Mouse (Mus musculus) hindbrain, embryonic 14.5 days (tissue): Measurements from ENCODE around the gene Hcn2. TPM values are rescaled to one million over a fixed set of nuclear protein-coding genes. Genes with fewer than 3 reads are reported as not detected.

Experiments
- ATAC-seq: fragments of 200-750 bp; cut with Nextera tagmentation; 2 replicates; pipeline ENCODE4 v1.8.0; 2017; ENCODE audit warnings: moderate number of reproducible peaks, mild to moderate bottlenecking, moderate TSS enrichment, moderate library complexity; ENCODE audit not compliant: low FRiP score
- DNase-seq: peaks from one replicate; pipeline ENCODE4 v3.0.0-alpha.2; 2015; ENCODE audit warnings: low spot score
- H3K27ac ChIP-seq: fragments of 300-500 bp; sonication (generic); 2 replicates; pipeline ENCODE4 v1.5.1; 2014; ENCODE audit warnings: mild to moderate bottlenecking, moderate library complexity
- H3K27me3 ChIP-seq: fragments of 300-500 bp; sonication (generic); 2 replicates; pipeline ENCODE4 v1.6.1; 2014; ENCODE audit warnings: mild to moderate bottlenecking, low read length, mixed read lengths; ENCODE audit not compliant: control insufficient read depth, insufficient read depth
- H3K36me3 ChIP-seq: fragments of 300-500 bp; sonication (generic); replicated peaks from 2 replicates; pipeline ENCODE4 v1.6.1; 2014; ENCODE audit not compliant: control insufficient read depth, insufficient read depth
- H3K4me1 ChIP-seq: fragments of 300-500 bp; sonication (generic); replicated peaks from 2 replicates; pipeline ENCODE4 v1.6.1; 2014; ENCODE audit warnings: antibody characterized with exemption, low read length, mixed read lengths; ENCODE audit not compliant: control insufficient read depth, insufficient read depth
- H3K4me2 ChIP-seq: fragments of 300-500 bp; sonication (generic); replicated peaks from 2 replicates; pipeline ENCODE4 v1.6.1; 2014; ENCODE audit warnings: mild to moderate bottlenecking, moderate library complexity
- H3K4me3 ChIP-seq: fragments of 300-500 bp; sonication (generic); replicated peaks from 2 replicates; pipeline ENCODE4 v1.5.1; 2014; ENCODE audit warnings: mild to moderate bottlenecking, low read length
- H3K9ac ChIP-seq: fragments of 300-500 bp; sonication (generic); 2 replicates; pipeline ENCODE4 v1.6.1; 2014
- H3K9me3 ChIP-seq: fragments of 300-500 bp; sonication (generic); 2 replicates; pipeline ENCODE4 v1.6.1; 2016; ENCODE audit warnings: low read length; ENCODE audit not compliant: control insufficient read depth
- WGBS: fragments of 180-500 bp; shearing (Covaris S2); extraction: QIAGEN DNeasy Blood & Tissue Kit; methylation state at CpG from one replicate; pipeline ENCODE4 v1.1.7; 2014; 5-methylcytosine and 5-hydroxymethylcytosine counted together
- polyA plus RNA-seq: library from polyadenylated mRNA; unstranded; fragments of >200 nt; fragmentation: Nextera tagmentation; extraction: Ambion mirVana; gene quantifications from 2 replicates; pipeline ENCODE4 v1.2.1, GENCODE M21; 2014

Hcn2 gene
- polyA plus RNA-seq, 1 experiment from 2014 or later: 2.9 TPM

DNA sequence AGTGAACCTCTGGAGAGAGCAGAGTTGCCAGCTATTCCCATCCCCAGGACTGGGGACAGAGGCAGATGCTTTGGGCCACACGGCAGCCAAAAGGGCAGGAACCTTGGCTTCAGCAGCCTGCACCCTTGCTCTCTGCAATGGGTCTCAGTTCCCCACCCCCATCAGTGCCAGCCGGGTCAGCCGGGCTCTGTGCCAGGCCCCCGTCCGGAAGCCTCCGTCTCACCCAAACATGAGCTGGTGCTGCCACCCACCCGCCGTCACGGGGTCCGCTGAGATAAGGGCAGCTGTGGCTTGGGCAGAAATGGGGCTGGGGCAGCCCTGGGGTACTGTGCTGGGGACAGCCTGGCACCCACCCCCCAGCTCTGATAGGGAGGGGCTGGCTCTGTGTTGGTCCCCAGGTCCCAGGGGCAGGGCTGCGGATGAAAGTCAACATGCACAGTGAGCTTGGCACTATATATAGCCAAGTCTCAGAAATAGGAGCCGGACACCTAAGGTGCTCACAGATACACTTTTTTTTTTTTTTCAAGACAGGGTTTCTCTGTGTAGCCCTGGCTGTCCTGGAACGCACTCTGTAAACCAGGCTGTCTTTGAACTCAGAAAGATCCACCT lies 13.0 kb downstream of the Hcn2 start:
- Histone ChIP-seq H3K4me2 (no peak overlapping the region), H3K4me1 (no peaks in the 10 kb centered on the region), H3K9ac (no peak overlapping the region), H3K4me3 (no peak overlapping the region), H3K36me3 (peaks cover 21% of the 10 kb centered on the region; the same call in 1 of the 2 replicates), H3K9me3 (0 out of 2 replicates have a peak, but pooled peaks cover 3% of the 10 kb centered on the region), H3K27ac (no peak overlapping the region), H3K27me3 (no peaks in the 10 kb centered on the region)
- WGBS: 80% methylated on average over 13 of the region's 13 CpGs
- DNase-seq (no peak), ATAC-seq (no peak; the same call in 1 of the 2 replicates)

DNA sequence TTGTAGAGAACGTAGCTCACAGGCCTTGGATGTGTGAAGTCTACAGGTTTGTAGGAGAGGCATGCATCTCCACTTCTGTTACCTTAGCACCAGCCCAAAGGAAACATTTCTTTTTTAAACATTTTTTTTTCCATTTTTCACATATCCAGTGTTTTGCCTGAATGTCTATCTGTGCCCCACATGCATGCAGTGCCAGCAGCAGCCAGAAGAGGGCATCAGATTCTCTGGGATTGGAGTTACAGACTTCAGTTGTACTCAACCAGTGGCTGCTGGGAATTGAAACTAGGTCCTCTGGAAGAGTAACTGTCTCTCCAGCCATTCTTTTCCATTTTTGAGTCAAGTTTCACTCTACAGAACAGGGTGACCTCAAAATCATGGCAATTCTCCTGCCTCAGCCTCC lies 16.1 kb downstream of the Hcn2 start:
- Histone ChIP-seq H3K27me3 (0 out of 2 replicates have a peak, but pooled peaks cover 4% of the 10 kb centered on the region), H3K36me3 (peaks cover 49% of the 10 kb centered on the region), H3K27ac (no peak overlapping the region), H3K9me3 (peaks cover 18% of the 10 kb centered on the region), H3K4me1 (no peaks in the 10 kb centered on the region), H3K4me2 (no peak overlapping the region), H3K9ac (no peak overlapping the region), H3K4me3 (no peak overlapping the region)
- 100% methylated on average over 1 of the region's 1 CpGs for WGBS
- DNase-seq (no peak), ATAC-seq (no peak)

DNA sequence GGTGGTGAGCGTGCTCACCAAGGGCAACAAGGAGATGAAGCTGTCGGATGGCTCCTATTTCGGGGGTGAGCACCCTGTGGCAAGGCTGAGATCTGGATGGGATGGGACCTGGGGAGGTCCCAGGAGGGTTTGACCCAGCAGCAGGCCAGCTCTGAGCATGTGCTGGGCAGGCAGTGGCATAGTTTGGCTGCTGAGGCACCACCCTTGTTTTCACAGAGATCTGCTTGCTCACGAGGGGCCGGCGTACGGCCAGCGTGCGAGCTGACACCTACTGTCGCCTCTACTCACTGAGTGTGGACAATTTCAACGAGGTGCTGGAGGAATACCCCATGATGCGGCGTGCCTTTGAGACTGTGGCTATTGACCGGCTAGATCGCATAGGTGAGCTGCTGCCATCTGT lies 17.4 kb downstream of the Hcn2 start:
- 0 out of 2 replicates have a peak, but pooled peaks cover 4% of the 10 kb centered on the region for H3K27me3 ChIP-seq
- H3K27ac ChIP-seq: no peak overlapping the region
- H3K36me3 ChIP-seq: peaks cover 60% of the 10 kb centered on the region
- 95% methylated on average over 15 of the region's 15 CpGs for WGBS
- no peak overlapping the region for H3K9ac ChIP-seq
- peaks cover 31% of the 10 kb centered on the region for H3K9me3 ChIP-seq
- no peak for DNase-seq
- H3K4me2 ChIP-seq: no peak overlapping the region
- no peak for ATAC-seq
- H3K4me3 ChIP-seq: no peak overlapping the region
- H3K4me1 ChIP-seq: no peaks in the 10 kb centered on the region

DNA sequence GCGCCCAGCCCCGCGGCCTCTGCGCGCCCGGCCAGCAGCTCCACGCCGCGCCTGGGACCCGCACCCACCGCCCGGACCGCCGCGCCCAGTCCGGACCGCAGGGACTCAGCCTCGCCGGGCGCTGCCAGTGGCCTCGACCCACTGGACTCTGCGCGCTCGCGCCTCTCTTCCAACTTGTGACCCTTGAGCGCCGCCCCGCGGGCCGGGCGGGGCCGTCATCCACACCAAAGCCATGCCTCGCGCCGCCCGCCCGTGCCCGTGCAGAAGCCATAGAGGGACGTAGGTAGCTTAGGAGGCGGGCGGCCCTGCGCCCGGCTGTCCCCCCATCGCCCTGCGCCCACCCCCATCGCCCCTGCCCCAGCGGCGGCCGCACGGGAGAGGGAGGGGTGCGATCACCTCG lies 18.9 kb downstream of the Hcn2 start:
- no peak for DNase-seq
- H3K36me3 ChIP-seq: peaks cover 72% of the 10 kb centered on the region
- H3K27me3 ChIP-seq: 0 out of 2 replicates have a peak, but pooled peaks cover 4% of the 10 kb centered on the region
- H3K9me3 ChIP-seq: peaks cover 45% of the 10 kb centered on the region
- no peaks in the 10 kb centered on the region for H3K4me1 ChIP-seq
- H3K4me3 ChIP-seq: no peak overlapping the region
- H3K27ac ChIP-seq: no peak overlapping the region
- 35% methylated on average over 40 of the region's 52 CpGs for WGBS
- no peak overlapping the region for H3K9ac ChIP-seq
- H3K4me2 ChIP-seq: no peak overlapping the region
- no peak for ATAC-seq

DNA sequence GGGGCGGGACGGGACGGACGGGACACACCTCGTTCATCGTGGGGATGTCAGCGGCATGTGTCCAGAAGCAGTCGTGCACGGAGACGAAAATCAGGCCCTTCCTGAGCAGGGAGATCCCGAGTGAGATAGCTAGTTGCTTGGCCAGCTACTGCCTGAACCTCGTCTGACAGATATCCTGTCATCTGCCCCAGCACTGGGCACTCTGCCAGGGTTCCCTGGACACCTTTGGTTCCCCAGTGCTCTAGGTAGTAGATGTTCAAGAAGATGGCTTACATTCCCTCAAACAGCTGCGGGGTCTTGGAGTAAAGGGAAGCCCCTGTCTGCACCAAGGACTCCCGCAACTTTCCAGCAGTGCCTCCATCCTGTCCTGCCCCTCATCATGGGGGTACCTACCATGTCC lies 20.3 kb downstream of the Hcn2 start:
- 0 out of 2 replicates have a peak, but pooled peaks cover 4% of the 10 kb centered on the region for H3K27me3 ChIP-seq
- H3K4me3 ChIP-seq: no peak overlapping the region
- no peak overlapping the region for H3K4me2 ChIP-seq
- H3K36me3 ChIP-seq: peaks cover 85% of the 10 kb centered on the region
- peaks cover 53% of the 10 kb centered on the region for H3K9me3 ChIP-seq
- no peak overlapping the region for H3K27ac ChIP-seq
- ATAC-seq (no peak), DNase-seq (no peak)
- 85% methylated on average over 14 of the region's 14 CpGs for WGBS
- H3K4me1 ChIP-seq: no peaks in the 10 kb centered on the region
- H3K9ac ChIP-seq: no peak overlapping the region

DNA sequence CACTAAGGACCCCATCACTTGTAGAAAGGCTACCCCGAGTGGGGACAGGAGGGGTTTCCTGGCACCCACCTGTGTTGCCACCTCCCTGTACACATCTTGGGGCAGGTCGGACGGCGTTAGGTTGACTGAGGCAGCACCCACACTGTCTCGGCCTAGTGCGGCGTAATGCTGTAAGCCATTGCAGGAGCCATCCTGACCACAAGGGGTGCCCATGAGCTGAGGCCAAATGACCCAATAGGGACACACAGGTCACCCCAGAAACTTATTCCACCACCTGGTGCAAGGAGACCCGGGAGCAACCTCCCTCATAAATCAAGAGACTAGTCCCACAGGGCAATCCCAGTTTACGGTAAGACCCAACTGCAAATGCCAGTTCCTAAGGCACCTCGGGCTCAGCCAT lies 21.8 kb downstream of the Hcn2 start:
- no peak overlapping the region for H3K9ac ChIP-seq
- DNase-seq: no peak
- no peak overlapping the region for H3K4me2 ChIP-seq
- no peak for ATAC-seq
- 0 out of 2 replicates have a peak, but pooled peaks cover 4% of the 10 kb centered on the region for H3K27me3 ChIP-seq
- peaks cover 53% of the 10 kb centered on the region for H3K9me3 ChIP-seq
- peaks cover 96% of the 10 kb centered on the region for H3K36me3 ChIP-seq
- H3K4me1 ChIP-seq: no peaks in the 10 kb centered on the region
- 85% methylated on average over 10 of the region's 10 CpGs for WGBS
- H3K27ac ChIP-seq: no peak overlapping the region
- H3K4me3 ChIP-seq: no peak overlapping the region

DNA sequence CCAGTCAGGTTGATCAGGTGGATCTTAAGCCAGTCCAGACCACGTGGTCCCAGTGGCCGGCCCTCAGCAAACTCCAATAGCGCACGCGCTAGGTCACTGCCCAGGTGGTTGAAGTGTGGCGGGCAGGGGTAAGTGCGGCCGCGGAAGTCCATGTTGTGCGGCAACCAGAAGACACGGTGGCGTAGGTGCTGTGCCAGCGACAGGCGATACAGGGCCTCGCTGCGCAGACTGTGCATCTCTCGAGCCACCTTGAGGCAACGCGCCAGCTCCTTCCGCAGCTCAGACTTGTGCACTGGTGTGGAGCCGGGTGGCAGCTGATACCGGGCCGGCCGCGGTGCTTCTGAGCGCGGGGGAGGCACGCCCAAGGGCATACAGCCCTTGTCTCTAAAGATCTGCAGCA lies 22.8 kb downstream of the Hcn2 start:
- Histone ChIP-seq H3K36me3 (peaks cover 95% of the 10 kb centered on the region), H3K4me1 (no peaks in the 10 kb centered on the region), H3K27me3 (0 out of 2 replicates have a peak, but pooled peaks cover 4% of the 10 kb centered on the region), H3K4me2 (no peak overlapping the region), H3K9ac (no peak overlapping the region), H3K4me3 (no peak overlapping the region), H3K27ac (no peak overlapping the region), H3K9me3 (peaks cover 53% of the 10 kb centered on the region)
- no peak for DNase-seq
- WGBS: 97% methylated on average over 28 of the region's 28 CpGs
- no peak for ATAC-seq

DNA sequence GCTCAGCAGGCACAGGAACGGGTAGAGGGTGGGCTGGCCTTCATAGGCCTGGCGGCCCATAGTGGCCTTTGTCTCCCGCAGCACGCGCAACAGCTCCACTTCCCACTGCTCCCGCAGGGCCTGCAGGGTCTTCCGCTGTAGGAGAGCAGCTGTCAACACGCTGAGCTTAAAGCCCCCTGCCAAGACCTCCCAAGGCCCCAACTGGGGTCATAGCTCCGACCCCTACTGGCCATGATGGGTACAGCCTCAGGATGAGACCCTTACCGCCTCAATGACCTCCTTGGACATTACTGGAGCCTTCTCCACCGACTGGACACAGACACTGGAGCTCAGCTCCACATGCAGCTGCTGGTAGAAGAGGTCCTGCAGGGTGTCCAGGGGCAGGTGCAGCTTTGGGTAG lies 24.4 kb downstream of the Hcn2 start:
- DNase-seq (no peak), ATAC-seq (no peak)
- 58% methylated on average over 11 of the region's 11 CpGs for WGBS
- peaks cover 49% of the 10 kb centered on the region for H3K9me3 ChIP-seq
- no peak overlapping the region for H3K9ac ChIP-seq
- no peak overlapping the region for H3K27ac ChIP-seq
- peaks cover 7% of the 10 kb centered on the region for H3K4me1 ChIP-seq
- H3K36me3 ChIP-seq: peaks cover 79% of the 10 kb centered on the region
- no peak overlapping the region for H3K4me3 ChIP-seq
- 0 out of 2 replicates have a peak, but pooled peaks cover 2% of the 10 kb centered on the region for H3K27me3 ChIP-seq
- H3K4me2 ChIP-seq: no peak overlapping the region

DNA sequence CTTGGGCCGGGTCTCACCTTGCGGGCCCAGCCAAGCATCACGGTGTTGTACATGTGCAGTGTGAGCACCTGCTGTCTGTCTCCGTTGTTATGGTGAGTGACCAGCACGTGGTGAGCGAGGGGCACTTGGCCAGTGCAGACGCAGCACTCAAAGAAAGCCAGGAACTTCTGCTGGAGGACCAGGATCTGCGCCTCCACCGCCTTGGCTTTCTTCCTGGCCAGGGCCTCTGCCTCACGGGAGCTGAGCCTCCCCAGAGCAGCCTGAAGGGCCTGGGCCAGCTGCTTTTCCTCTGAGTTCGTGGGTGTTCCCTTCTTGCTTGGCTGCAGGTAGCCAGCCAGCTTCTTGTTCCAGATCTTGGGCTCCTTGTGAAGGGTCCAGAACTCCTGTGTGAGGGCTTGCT lies 26.7 kb downstream of the Hcn2 start:
- H3K4me2 ChIP-seq: no peak overlapping the region
- WGBS: 91% methylated on average over 11 of the region's 11 CpGs

More for the DNA sequence above, 26.7 kb downstream of the Hcn2 start:
- Histone ChIP-seq H3K4me1 (peaks cover 7% of the 10 kb centered on the region), H3K9ac (no peak overlapping the region), H3K27ac (no peak overlapping the region), H3K27me3 (no peaks in the 10 kb centered on the region), H3K36me3 (peaks cover 56% of the 10 kb centered on the region), H3K4me3 (no peak overlapping the region), H3K9me3 (peaks cover 30% of the 10 kb centered on the region)
- no peak for ATAC-seq
- no peak for DNase-seq
